Mouse (Mus musculus) megakaryocyte-erythroid progenitor cell, adult 5-6 weeks (primary cell): ENCODE measurements around the gene Gimap9. TPM values are rescaled to one million over a fixed set of nuclear protein-coding genes. Genes with fewer than 3 reads are reported as not detected.

Source experiments
- ATAC-seq: replicated peaks from 2 replicates; pipeline ENCODE4 v1.8.0; 2016; ENCODE audit warnings: mild to moderate bottlenecking, inconsistent platforms; ENCODE audit not compliant: severe bottlenecking, poor library complexity, low FRiP score, low TSS enrichment
- total RNA-seq, 2 experiments: library from RNA; stranded (forward) in 1 of 2; stranded (reverse) in 1 of 2; fragments of 200-1000, 215-1000 nt in 1 of 2; fragments of >200 nt in 1 of 2; fragmentation: Nextera tagmentation in 1 of 2; gene quantifications; 2 replicates each; pipeline ENCODE4 v1.2.3; 2014 to 2017

The Gimap9 gene
- total RNA-seq, 2 experiments from 2014 or later = 18.7 to 34.5 TPM

DNA sequence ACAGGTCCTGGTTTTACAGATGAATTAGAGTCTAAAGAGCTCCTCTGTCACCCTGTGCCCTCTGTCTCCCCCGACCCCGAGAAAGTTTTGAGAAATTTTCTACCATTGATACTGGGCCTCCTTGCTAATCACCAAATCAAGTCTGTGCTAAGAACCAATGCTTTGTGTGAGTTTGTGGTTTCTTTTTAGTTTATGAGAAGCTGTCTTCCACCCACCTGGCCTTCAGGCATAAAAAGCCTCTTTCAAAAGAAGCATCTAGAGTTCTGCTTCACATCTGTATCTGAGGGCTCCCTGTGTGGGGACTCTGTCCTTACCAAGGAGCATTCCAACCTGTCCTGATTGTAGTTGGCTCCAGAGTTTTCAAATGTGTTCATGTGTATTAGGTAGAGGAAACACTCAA is 9.3 kb downstream of the Gimap9 start:
- no peak for ATAC-seq

GRCm38 (mm10) chr6:48685694-48686665 is 10.1 kb downstream of the Gimap9 start:
- no peak for ATAC-seq

- ATAC-seq = no peak
These were observed 11.1 kb downstream of the Gimap9 start for GRCm38 (mm10) chr6:48687077-48687476.

GRCm38 (mm10) chr6:48689320-48689719 is 13.4 kb downstream of the Gimap9 start:
- no peak for ATAC-seq

DNA sequence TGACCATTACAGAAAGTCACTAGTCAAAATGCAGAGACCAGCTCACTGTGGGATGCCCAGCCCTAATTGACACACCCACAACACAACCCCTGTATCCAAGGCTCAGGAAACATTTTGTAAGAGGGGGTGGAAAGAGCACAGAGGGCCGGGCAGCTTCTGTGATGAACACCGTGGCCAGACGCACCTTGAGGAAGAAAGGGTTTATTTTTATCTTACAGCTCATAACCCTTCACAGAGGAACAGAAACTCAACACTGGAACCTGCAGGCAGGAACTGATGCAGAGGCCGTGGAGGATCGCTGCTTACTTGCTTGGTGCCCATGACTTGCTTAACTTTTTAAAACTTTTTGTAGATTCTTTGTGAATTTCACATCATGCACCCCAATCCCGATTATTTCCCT is 17.0 kb downstream of the Gimap9 start:
- ATAC-seq = no peak

DNA sequence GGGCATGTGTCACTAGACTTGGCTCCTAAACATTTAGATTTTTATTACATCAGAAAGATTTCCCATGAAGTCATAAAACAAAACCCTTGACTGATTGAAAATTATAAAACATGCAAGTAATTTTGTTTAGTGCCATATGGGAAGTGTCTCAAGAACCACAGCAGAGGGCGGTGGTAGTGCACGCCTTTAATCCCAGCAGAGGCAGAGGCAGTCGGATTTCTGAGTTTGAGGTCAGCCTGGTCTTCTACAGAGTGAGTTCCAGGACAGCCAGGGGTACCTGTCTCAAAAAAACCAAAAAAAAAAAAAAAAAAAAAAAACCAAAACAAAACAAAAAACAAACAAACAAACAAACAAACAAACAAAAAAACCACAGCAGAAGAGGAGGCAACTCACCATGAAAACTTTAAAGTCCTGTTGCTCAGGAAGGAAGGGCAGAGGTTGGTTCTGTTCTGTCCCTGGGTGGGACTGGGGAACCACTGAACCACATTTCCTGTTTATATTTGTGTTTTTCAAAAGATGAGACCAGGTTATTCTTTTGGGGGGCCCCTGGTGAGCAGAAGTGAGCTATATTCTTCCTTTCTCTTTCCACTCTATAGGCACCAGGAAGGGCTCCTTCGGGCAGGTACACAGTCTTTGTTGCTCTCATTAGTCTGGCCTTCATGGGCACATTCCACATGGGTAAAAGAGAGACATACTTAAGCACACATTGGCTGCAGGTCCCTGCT is 21.1 kb downstream of the Gimap9 start:
- no peak for ATAC-seq

DNA sequence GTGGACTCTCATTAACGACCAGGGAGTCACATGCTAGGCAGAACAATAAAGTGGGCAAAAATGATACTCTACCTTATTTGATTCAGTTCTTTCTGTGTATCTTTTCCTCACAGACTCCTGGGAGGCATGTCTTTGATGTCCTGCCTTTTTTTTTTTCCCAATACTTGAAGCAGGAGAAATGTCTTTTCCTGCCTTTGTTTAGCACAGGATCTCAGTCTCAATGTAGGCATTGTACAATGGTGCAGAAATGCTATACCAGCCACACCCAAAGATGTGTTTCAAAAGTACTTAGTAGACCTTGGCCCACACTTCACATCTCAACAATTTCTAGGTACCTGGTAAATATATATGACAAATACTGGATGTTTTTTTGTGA is 21.6 kb downstream of the Gimap9 start:
- ATAC-seq = no peak

- ATAC-seq = no peak
These were observed 22.3 kb downstream of the Gimap9 start for GRCm38 (mm10) chr6:48698066-48698856.

- ATAC-seq = no peak
These were observed 23.0 kb downstream of the Gimap9 start for GRCm38 (mm10) chr6:48698888-48699287.

DNA sequence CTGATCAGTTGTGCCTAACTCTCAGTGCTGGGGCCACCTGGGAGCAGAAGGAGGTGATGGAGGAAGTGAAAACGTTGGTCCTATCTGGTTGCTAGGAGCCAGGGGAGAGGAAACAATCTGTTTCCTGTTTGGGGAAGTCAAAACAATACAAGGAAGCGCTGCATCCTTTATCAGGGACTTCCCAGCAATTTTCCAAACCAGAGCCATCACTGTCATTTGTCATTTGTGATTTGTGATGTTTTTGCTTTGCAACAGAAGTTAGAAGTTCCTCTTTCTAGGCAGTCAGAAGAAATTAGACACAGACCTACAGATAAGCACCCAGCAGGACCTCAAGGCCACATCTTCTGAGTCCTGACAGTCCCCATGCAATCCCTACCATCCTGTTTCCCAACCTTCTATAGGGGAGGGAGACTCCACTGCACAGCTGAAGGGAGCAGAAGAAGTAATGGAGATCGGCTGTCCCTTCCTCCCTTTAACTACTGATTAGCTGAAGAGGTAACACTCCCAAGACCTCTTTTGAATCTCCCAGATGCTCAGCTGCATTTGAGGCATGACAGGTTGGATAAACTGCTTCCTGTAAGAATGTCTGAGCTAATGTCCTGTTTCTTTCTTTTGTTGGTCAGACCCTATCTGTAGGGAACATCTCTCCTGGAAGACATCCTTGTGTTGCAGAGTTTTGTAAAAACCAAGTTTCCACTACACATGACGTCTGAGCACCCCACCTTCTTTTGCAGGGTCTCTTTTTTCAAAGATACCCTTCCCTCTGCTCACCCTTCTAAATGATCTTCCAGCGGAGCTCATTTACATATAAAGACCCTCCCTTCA is 24.5 kb downstream of the Gimap9 start:
- ATAC-seq = no peak

DNA sequence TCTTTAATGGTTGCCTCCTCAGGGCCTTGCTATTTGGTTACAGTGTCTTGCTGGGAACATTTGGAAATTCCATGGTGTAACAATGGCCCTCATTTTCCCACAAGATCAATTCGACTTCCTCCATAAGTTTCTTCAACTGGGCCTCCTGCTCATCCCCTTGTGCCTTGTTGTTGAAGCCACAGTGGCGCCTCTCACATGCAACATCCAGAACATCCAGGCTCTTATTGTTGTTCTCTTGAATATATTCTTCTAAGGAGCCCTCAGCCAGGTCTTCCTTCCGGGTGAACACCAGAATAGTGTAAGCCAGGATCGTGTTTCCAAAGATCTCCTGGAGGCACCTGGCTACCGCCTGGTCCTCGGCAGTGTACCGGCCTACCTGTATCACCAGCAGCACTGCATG is 26.2 kb downstream of the Gimap9 start:
- ATAC-seq = no peak

DNA sequence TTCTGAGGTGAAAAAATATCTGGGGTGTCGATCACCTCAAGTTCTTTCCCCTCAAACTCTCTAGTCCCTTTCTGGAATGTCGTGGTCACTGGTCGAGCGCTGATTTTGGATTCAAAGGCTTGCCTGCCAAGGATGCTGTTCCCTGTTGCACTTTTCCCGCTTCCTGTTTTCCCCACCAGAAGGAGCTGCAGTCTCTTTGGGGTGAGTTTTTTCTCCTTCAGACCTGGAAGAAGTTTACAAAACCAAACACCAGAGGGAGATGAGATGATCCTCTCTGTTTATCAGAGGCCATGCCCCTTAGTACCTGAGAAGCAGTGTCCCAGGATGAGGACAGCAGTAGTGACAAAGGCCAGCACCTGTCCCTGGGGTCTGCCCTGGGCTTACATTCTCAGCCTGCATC is 26.7 kb downstream of the Gimap9 start:
- no peak for ATAC-seq

- no peak for ATAC-seq
These were observed 28.2 kb downstream of the Gimap9 start for GRCm38 (mm10) chr6:48704146-48704545.

DNA sequence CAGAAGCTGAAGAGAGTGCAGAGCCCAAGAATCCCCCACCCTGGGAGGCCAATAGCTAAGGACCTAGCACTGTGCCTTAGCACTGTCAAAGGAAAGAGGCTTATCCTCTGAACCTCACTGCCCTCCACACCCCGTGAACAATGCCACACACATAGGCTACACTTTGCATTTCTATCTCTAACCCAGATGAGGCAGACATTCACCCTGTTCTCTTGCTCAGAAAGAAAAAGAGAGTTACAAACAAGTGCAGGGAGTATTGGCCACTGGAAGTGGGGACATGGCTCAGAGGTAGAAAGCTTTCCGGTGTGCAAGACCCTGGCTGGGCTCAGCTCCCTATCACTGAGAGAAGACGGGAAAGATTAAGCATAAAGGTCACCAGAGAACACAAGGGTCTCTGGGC is 30.2 kb downstream of the Gimap9 start:
- ATAC-seq = no peak

GRCm38 (mm10) chr6:48718455-48718854 is 42.5 kb downstream of the Gimap9 start, which contains the start of the genes Gm28053 and Gimap7:
Gene Gm28053, plus strand, starts transcription at chr6:48718607.
Gene Gimap7, plus strand, starts transcription at chr6:48718621.
- 0 out of 2 replicates have a peak, but pooled peaks have one; percentile 26 for ATAC-seq

GRCm38 (mm10) chr6:48720326-48720725 is 44.4 kb downstream of the Gimap9 start:
- no peak for ATAC-seq

DNA sequence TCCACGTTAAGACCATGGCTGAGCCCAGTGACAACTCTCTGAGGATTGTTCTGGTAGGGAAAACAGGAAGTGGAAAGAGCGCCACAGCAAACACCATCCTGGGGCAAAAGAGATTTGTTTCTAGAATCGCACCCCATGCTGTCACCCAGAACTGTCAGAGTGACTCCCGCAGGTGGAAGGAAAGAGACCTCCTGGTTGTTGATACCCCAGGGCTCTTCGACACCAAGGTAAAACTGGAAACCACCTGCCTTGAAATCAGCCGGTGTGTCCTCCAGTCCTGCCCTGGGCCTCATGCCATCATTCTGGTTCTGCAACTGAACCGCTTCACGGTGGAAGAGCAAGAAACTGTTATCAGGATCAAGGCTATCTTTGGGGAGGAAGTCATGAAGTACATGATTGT is 47.5 kb downstream of the Gimap9 start:
- ATAC-seq = no peak

GRCm38 (mm10) chr6:48725476-48725875 is 49.5 kb downstream of the Gimap9 start:
- ATAC-seq = no peak

GRCm38 (mm10) chr6:48727761-48728160 is 51.8 kb downstream of the Gimap9 start:
- no peak for ATAC-seq
